Mouse (Mus musculus): ENCODE results near the gene Eif1. TPM values are rescaled to one million over a fixed set of nuclear protein-coding genes. Genes with fewer than 3 reads are reported as not detected.

The Eif1 gene
- polyA plus RNA-seq (2012; ENCODE audit: low replicate concordance): 561 and 639 TPM in 2 replicates

GRCm38 (mm10) chr11:100319492-100320171 lies at the start of gene Eif1:
Gene Eif1, plus strand, starts transcription at chr11:100319885.

GRCm38 (mm10) chr11:100333944-100334457 lies 14.3 kb downstream of the Eif1 start, which contains the start of gene Gast:
Gene Gast, plus strand, starts transcription at chr11:100334407.

GRCm38 (mm10) chr11:100355972-100356818 lies 36.5 kb downstream of the Eif1 start, which contains the start of gene Hap1:
Gene Hap1, minus strand, starts transcription at chr11:100356128.

Other genes starting within 250 kb of the Eif1 start
- gene Krt32, start 231.7 kb upstream of the Eif1 start, polyA plus RNA-seq (2012; ENCODE audit: low replicate concordance): not detected in 2 replicates
- not detected in 2 replicates for gene Krt35, start 223.6 kb upstream of the Eif1 start, polyA plus RNA-seq (2012; ENCODE audit: low replicate concordance)
- not detected in 2 replicates for gene Krt36, start 214.3 kb upstream of the Eif1 start, polyA plus RNA-seq (2012; ENCODE audit: low replicate concordance)
- not detected in 2 replicates for gene Krt13, start 198.3 kb upstream of the Eif1 start, polyA plus RNA-seq (2012; ENCODE audit: low replicate concordance)
- 0.10 TPM in 1 of 2 replicates, not detected in the other for gene Krt15, start 184.0 kb upstream of the Eif1 start, polyA plus RNA-seq (2012; ENCODE audit: low replicate concordance)
- 0.15 and 1.7 TPM in 2 replicates for gene Krt19, start 171.2 kb upstream of the Eif1 start, polyA plus RNA-seq (2012; ENCODE audit: low replicate concordance)
- gene Krt9, start 126.6 kb upstream of the Eif1 start, polyA plus RNA-seq (2012; ENCODE audit: low replicate concordance): not detected in 2 replicates
- 0.23 and 0.48 TPM in 2 replicates for gene Krt14, start 112.3 kb upstream of the Eif1 start, polyA plus RNA-seq (2012; ENCODE audit: low replicate concordance)
- gene Krt16, start 71.0 kb upstream of the Eif1 start, polyA plus RNA-seq (2012; ENCODE audit: low replicate concordance): not detected in 2 replicates
- 0.51 TPM in 1 of 2 replicates, not detected in the other for gene Krt17, start 58.9 kb upstream of the Eif1 start, polyA plus RNA-seq (2012; ENCODE audit: low replicate concordance)
- not detected in 2 replicates for gene Krt42, start 50.0 kb upstream of the Eif1 start, polyA plus RNA-seq (2012; ENCODE audit: low replicate concordance)
- gene Gast, start 14.5 kb downstream of the Eif1 start, polyA plus RNA-seq (2012; ENCODE audit: low replicate concordance): not detected in 2 replicates
- 3.3 and 4.1 TPM in 2 replicates for gene Hap1, start 36.2 kb downstream of the Eif1 start, polyA plus RNA-seq (2012; ENCODE audit: low replicate concordance)
- gene Jup, start 77.9 kb downstream of the Eif1 start, polyA plus RNA-seq (2012; ENCODE audit: low replicate concordance): 24.0 and 30.2 TPM in 2 replicates
- gene P3h4, start 95.0 kb downstream of the Eif1 start, polyA plus RNA-seq (2012; ENCODE audit: low replicate concordance): 0.80 and 1.4 TPM in 2 replicates
- 3.6 and 3.7 TPM in 2 replicates for gene Fkbp10, start 95.8 kb downstream of the Eif1 start, polyA plus RNA-seq (2012; ENCODE audit: low replicate concordance)
- 58.2 and 66.2 TPM in 2 replicates for gene Nt5c3b, start 121.9 kb downstream of the Eif1 start, polyA plus RNA-seq (2012; ENCODE audit: low replicate concordance)
- gene Klhl10, start 122.0 kb downstream of the Eif1 start, polyA plus RNA-seq (2012; ENCODE audit: low replicate concordance): not detected in 2 replicates
- 2.6 and 3.0 TPM in 2 replicates for gene Klhl11, start 152.9 kb downstream of the Eif1 start, polyA plus RNA-seq (2012; ENCODE audit: low replicate concordance)
- gene Acly, start 208.1 kb downstream of the Eif1 start, polyA plus RNA-seq (2012; ENCODE audit: low replicate concordance): 4.5 and 57.8 TPM in 2 replicates
- not detected in 2 replicates for gene Ttc25, start 225.7 kb downstream of the Eif1 start, polyA plus RNA-seq (2012; ENCODE audit: low replicate concordance)

Data from leukemia stem cell, adult 10-12 weeks (primary cell).